Mouse (Mus musculus) stomach, embryonic 16.5 days (tissue): ENCODE results near the gene Mrto4. TPM values are rescaled to one million over a fixed set of nuclear protein-coding genes. Genes with fewer than 3 reads are reported as not detected.

ENCODE experiments used
- ATAC-seq: fragments of 200-750 bp; cut with Nextera tagmentation; 2 replicates; pipeline ENCODE4 v1.8.0; 2017; ENCODE audit warnings: moderate number of reproducible peaks, moderate TSS enrichment; ENCODE audit not compliant: insufficient read depth, low FRiP score
- H3K27ac ChIP-seq: fragments of 300-500 bp; sonication (generic); 2 replicates; pipeline ENCODE4 v1.5.1; 2014; ENCODE audit warnings: low read length
- H3K27me3 ChIP-seq: fragments of 300-500 bp; sonication (generic); 2 replicates; pipeline ENCODE4 v1.6.1; 2014; ENCODE audit warnings: low read length, control low read depth, mixed read lengths; ENCODE audit not compliant: control insufficient read depth, insufficient read depth
- H3K36me3 ChIP-seq: fragments of 300-500 bp; sonication (generic); 2 replicates; pipeline ENCODE4 v1.6.1; 2014; ENCODE audit warnings: low read length; ENCODE audit not compliant: control insufficient read depth, insufficient read depth
- H3K4me1 ChIP-seq: fragments of 300-500 bp; sonication (generic); 2 replicates; pipeline ENCODE4 v1.6.1; 2014; ENCODE audit warnings: low read length, control low read depth, mixed read lengths; ENCODE audit not compliant: control insufficient read depth, insufficient read depth
- H3K4me2 ChIP-seq: fragments of 300-500 bp; sonication (generic); 2 replicates; pipeline ENCODE4 v1.6.1; 2014; ENCODE audit warnings: low read depth, low read length, mixed read lengths
- H3K4me3 ChIP-seq: fragments of 300-500 bp; sonication (generic); replicated peaks from 2 replicates; pipeline ENCODE4 v1.5.1; 2014; ENCODE audit warnings: mild to moderate bottlenecking, low read length
- H3K9ac ChIP-seq: fragments of 300-500 bp; sonication (generic); 2 replicates; pipeline ENCODE4 v1.6.1; 2014; ENCODE audit warnings: low read length
- H3K9me3 ChIP-seq: fragments of 300-500 bp; sonication (generic); replicated peaks from 2 replicates; pipeline ENCODE4 v1.6.1; 2016; ENCODE audit warnings: low read length, control low read depth; ENCODE audit not compliant: control insufficient read depth
- WGBS: fragments of 180-500 bp; shearing (Covaris S2); extraction: QIAGEN DNeasy Blood & Tissue Kit; methylation state at CpG from one replicate; pipeline ENCODE4 v1.1.7; 2014; 5-methylcytosine and 5-hydroxymethylcytosine counted together
- microRNA-seq: library from miRNA; unstranded; fragments of <30 nt; microRNA quantifications from one replicate; pipeline ENCODE4, GENCODE M21; 2016
- polyA plus RNA-seq: library from polyadenylated mRNA; unstranded; fragments of >200 nt; fragmentation: Nextera tagmentation; extraction: Ambion mirVana; gene quantifications from 2 replicates; pipeline ENCODE4 v1.2.1, GENCODE M21; 2015

The Mrto4 gene
- polyA plus RNA-seq, 1 experiment from 2014 or later: 87.1 TPM

DNA sequence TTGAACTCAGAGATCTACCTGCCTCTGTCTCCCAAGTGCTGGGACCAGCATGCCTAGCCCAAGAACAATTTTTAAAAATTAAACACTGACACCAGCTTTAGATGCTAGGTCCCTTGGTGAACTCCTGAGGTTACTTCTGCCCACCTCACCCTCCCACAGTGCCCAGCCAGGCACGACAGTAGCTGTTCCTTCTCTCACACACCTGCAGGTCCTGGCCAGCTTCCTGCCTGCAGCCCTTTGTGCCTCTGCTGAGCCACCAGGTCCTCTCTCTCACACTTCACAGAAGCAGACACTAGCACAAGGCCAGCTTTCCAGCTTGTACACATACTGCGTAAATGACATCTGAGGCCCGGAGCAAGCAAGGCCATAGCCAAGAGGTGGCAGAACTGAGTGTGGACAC is 46.9 kb downstream of the Mrto4 start:
- Histone ChIP-seq H3K36me3 (no peaks in the 10 kb centered on the region), H3K27ac (no peak overlapping the region), H3K4me1 (peaks cover 4% of the 10 kb centered on the region; the same call in 1 of the 2 replicates), H3K4me3 (no peak overlapping the region), H3K9me3 (no peaks in the 10 kb centered on the region), H3K4me2 (no peak overlapping the region), H3K9ac (no peak overlapping the region), H3K27me3 (no peaks in the 10 kb centered on the region)
- ATAC-seq: no peak
- 89% methylated on average over 3 of the region's 3 CpGs for WGBS

DNA sequence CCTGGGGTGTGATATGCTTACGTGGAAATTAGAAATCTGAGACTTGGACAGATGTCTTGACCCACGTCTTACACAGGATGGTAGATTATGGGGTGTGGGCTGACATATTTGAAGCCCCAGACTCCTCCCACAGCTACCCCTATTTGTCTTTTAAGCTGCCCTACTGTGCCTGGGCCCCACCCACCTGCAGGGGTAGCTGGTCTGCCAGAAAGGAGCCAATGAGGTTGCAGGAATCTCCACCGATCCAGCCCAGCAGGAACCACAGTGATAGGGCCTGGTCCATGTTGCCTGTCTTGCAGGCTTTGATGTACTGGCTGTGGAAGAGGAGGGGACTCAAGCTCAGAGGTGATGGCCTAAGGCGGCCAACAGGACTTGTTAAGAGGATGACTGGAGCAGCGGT is 50.1 kb downstream of the Mrto4 start:
- Histone ChIP-seq H3K4me3 (no peak overlapping the region), H3K4me1 (no peaks in the 10 kb centered on the region), H3K9ac (no peak overlapping the region), H3K36me3 (no peaks in the 10 kb centered on the region), H3K27me3 (no peaks in the 10 kb centered on the region), H3K27ac (no peak overlapping the region), H3K9me3 (no peaks in the 10 kb centered on the region), H3K4me2 (no peak overlapping the region)
- no peak for ATAC-seq
- WGBS: 61% methylated on average over 5 of the region's 5 CpGs

DNA sequence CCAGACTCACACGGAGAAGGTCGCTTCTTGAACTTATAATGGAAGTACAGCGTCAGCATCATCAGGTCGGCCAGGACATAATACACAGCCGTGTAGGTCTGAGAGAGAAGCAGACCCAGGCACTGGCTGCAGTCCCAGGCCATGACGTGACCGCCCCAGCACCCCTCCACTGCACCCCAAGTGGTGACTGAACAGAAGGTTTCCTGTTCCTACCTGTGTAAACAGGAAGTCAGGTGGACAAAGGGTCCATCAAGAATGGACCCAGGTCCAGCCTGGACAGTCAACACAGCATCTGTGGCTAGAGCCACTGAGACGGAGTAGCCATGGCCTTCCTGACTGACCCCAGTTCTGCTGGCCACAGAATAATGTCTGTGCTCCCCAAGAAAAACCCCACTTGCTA is 50.6 kb downstream of the Mrto4 start:
- Histone ChIP-seq H3K27me3 (no peaks in the 10 kb centered on the region), H3K4me2 (no peak overlapping the region), H3K4me1 (no peaks in the 10 kb centered on the region), H3K9ac (no peak overlapping the region), H3K27ac (no peak overlapping the region), H3K9me3 (no peaks in the 10 kb centered on the region), H3K4me3 (no peak overlapping the region), H3K36me3 (no peaks in the 10 kb centered on the region)
- WGBS: 86% methylated on average over 8 of the region's 8 CpGs
- ATAC-seq: no peak

DNA sequence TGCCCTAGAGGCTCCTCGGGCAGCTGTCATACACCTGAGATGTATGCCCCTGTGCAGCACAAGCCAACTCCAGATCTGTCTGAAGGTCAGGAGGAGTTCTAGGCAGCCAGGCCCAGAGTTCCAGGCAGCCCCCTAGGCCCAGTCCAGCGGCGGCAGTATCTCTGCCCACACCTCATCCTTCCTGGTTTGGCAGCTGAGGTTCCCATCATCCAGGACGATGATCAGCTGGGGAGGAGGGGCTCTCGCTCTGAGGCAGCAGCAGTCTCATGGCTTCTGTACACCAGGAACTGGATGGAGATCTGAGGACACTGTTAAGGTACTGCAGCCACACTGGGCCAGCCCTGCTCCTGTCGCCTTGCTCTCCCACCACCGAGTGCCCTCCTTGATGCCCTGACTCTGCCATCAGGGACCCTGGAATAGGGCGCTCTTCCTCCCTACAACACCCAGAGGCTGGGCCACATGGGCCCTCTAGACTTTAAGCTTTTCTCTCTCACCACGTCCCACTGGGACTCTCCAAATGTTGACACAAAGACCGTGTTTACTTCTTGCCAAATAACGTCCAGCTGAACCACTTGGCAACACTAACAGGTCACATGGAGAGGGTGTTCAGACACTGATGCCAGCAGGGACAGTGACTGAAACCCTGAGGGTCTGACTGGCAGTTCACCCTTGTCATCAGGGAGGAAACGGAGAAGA is 53.6 kb downstream of the Mrto4 start:
- Histone ChIP-seq H3K9me3 (no peaks in the 10 kb centered on the region), H3K4me1 (no peaks in the 10 kb centered on the region), H3K4me2 (no peak overlapping the region), H3K27ac (no peak overlapping the region), H3K9ac (no peak overlapping the region), H3K4me3 (no peak overlapping the region), H3K36me3 (no peaks in the 10 kb centered on the region), H3K27me3 (no peaks in the 10 kb centered on the region)
- 71% methylated on average over 12 of the region's 12 CpGs for WGBS
- ATAC-seq: no peak

DNA sequence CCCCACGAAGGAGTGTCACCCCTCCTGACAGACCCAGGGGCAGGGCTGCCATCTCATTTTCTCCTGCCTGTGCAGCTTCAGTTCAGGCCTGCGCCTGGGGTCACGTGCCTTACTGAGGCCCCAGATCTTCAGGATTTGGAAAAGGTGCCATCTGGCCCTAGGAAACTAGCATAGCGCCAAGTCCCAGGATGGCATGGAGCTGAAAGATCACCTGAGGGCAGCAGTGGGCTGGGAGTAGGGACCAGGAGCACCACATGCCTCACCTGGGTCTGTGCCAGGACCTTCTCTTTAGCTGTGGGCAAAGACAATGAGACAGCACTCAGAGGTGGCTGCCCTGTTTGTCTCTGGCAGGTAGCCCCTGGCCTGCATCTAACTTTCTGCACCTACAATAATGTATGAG is 54.8 kb downstream of the Mrto4 start:
- Histone ChIP-seq H3K36me3 (no peaks in the 10 kb centered on the region), H3K9me3 (no peaks in the 10 kb centered on the region), H3K4me3 (no peak overlapping the region), H3K27ac (no peak overlapping the region), H3K27me3 (no peaks in the 10 kb centered on the region), H3K4me2 (no peak overlapping the region), H3K4me1 (no peaks in the 10 kb centered on the region), H3K9ac (no peak overlapping the region)
- ATAC-seq: no peak
- 86% methylated on average over 4 of the region's 4 CpGs for WGBS

Small RNAs within 50 kb of the gene (microRNA-seq; reads per million reads assigned to microRNA genes)
- gene Gm24245: 3.0 reads per million, percentile 16 among the genes with 10 or more reads in this experiment
- gene Gm25732: 0.83 reads per million

Other genes starting within 250 kb of the Mrto4 start
- gene Minos1, start 221.5 kb downstream of the Mrto4 start, polyA plus RNA-seq: 442 and 560 TPM in 2 replicates
- gene Capzb, start 159.7 kb downstream of the Mrto4 start, polyA plus RNA-seq: 421 and 434 TPM in 2 replicates
- 14.8 and 18.4 TPM in 2 replicates for gene Pqlc2, start 41.9 kb downstream of the Mrto4 start, polyA plus RNA-seq
- gene Akr7a5, start 41.8 kb downstream of the Mrto4 start, polyA plus RNA-seq: 105 TPM in 2 replicates
- 24.8 and 25.5 TPM in 2 replicates for gene Emc1, start within 50 bp of the Mrto4 start, polyA plus RNA-seq
- 56.9 and 59.9 TPM in 2 replicates for gene Ubr4, start within 50 bp of the Mrto4 start, polyA plus RNA-seq
- gene Iffo2, start 178.0 kb upstream of the Mrto4 start, polyA plus RNA-seq: 1.8 and 2.4 TPM in 2 replicates